Mouse (Mus musculus) forebrain, embryonic 10.5 days (tissue): ENCODE results near the gene Prdm1. TPM values are rescaled to one million over a fixed set of nuclear protein-coding genes. Genes with fewer than 3 reads are reported as not detected.

ENCODE experiments used
- DNase-seq: peaks from one replicate; pipeline ENCODE4 v3.0.0-alpha.2; 2017; ENCODE audit warnings: low spot score; ENCODE audit errors: extremely low spot score
- H3K27ac ChIP-seq: fragments of 300-500 bp; sonication (generic); 2 replicates; pipeline ENCODE4 v1.5.1; 2016; ENCODE audit warnings: mild to moderate bottlenecking
- H3K27me3 ChIP-seq: fragments of 300-500 bp; sonication (generic); 2 replicates; pipeline ENCODE4 v1.6.1; 2016; ENCODE audit warnings: mild to moderate bottlenecking; ENCODE audit not compliant: poor library complexity, severe bottlenecking
- H3K36me3 ChIP-seq: fragments of 300-500 bp; sonication (generic); replicated peaks from 2 replicates; pipeline ENCODE4 v1.6.1; 2016; ENCODE audit warnings: mild to moderate bottlenecking, moderate library complexity
- H3K4me1 ChIP-seq: fragments of 300-500 bp; sonication (generic); 2 replicates; pipeline ENCODE4 v1.6.1; 2016
- H3K4me3 ChIP-seq: fragments of 300-500 bp; sonication (generic); 2 replicates; pipeline ENCODE4 v1.5.1; 2016; ENCODE audit warnings: mild to moderate bottlenecking, moderate library complexity
- H3K9me3 ChIP-seq: fragments of 300-500 bp; sonication (generic); 2 replicates; pipeline ENCODE4 v1.6.1; 2016; ENCODE audit warnings: mild to moderate bottlenecking, moderate library complexity
- WGBS: fragments of 180-500 bp; shearing (Covaris S2); methylation state at CpG from one replicate; pipeline ENCODE4 v1.1.7; 2016; 5-methylcytosine and 5-hydroxymethylcytosine counted together
- polyA plus RNA-seq: library from polyadenylated mRNA; unstranded; fragments of >200 nt; fragmentation: Nextera tagmentation; extraction: Ambion mirVana; gene quantifications from 2 replicates; pipeline ENCODE4 v1.2.1, GENCODE M21; 2016

The Prdm1 gene
- polyA plus RNA-seq, 1 experiment from 2014 or later: 0.73 TPM

GRCm38 (mm10) chr10:44447406-44448139, 80.7 kb downstream of the Prdm1 start:
- Histone ChIP-seq H3K9me3 (no peaks in the 10 kb centered on the region), H3K4me1 (peaks cover 28% of the 10 kb centered on the region), H3K27ac (no peak overlapping the region), H3K27me3 (peaks cover 5% of the 10 kb centered on the region), H3K4me3 (no peak overlapping the region), H3K36me3 (no peaks in the 10 kb centered on the region)
- 91% methylated on average over 14 of the region's 14 CpGs for WGBS
- no peak for DNase-seq

- Histone ChIP-seq H3K36me3 (no peaks in the 10 kb centered on the region), H3K4me3 (no peak overlapping the region)
- WGBS: 94% methylated on average over 10 of the region's 10 CpGs
Observed at GRCm38 (mm10) chr10:44447001-44447400, 81.3 kb downstream of the Prdm1 start.

GRCm38 (mm10) chr10:44444415-44444814, 83.9 kb downstream of the Prdm1 start:
- WGBS: 59% methylated on average over 4 of the region's 4 CpGs
- Histone ChIP-seq H3K9me3 (no peaks in the 10 kb centered on the region), H3K36me3 (no peaks in the 10 kb centered on the region), H3K27ac (no peak overlapping the region), H3K27me3 (peaks cover 11% of the 10 kb centered on the region), H3K4me1 (peaks cover 42% of the 10 kb centered on the region), H3K4me3 (no peak overlapping the region)
- no peak for DNase-seq

More at GRCm38 (mm10) chr10:44447001-44447400, 81.3 kb downstream of the Prdm1 start:
- no peak for DNase-seq
- H3K27ac ChIP-seq: no peak overlapping the region
- peaks cover 5% of the 10 kb centered on the region for H3K27me3 ChIP-seq
- H3K4me1 ChIP-seq: peaks cover 33% of the 10 kb centered on the region
- no peaks in the 10 kb centered on the region for H3K9me3 ChIP-seq

- no peaks in the 10 kb centered on the region for H3K36me3 ChIP-seq
- H3K27me3 ChIP-seq: peaks cover 11% of the 10 kb centered on the region
- H3K4me3 ChIP-seq: no peak overlapping the region
- peaks cover 42% of the 10 kb centered on the region for H3K4me1 ChIP-seq
- no peak for DNase-seq
- WGBS: 78% methylated on average over 12 of the region's 12 CpGs
- H3K9me3 ChIP-seq: no peaks in the 10 kb centered on the region
- no peak overlapping the region for H3K27ac ChIP-seq
Observed at GRCm38 (mm10) chr10:44443696-44444095, 84.6 kb downstream of the Prdm1 start.

GRCm38 (mm10) chr10:44439732-44440131, 88.6 kb downstream of the Prdm1 start:
- Histone ChIP-seq H3K4me3 (no peak overlapping the region), H3K27ac (no peak overlapping the region), H3K27me3 (peaks cover 7% of the 10 kb centered on the region; the same call in 1 of the 2 replicates), H3K36me3 (no peaks in the 10 kb centered on the region), H3K9me3 (no peaks in the 10 kb centered on the region), H3K4me1 (peaks cover 34% of the 10 kb centered on the region)
- WGBS: 90% methylated on average over 11 of the region's 11 CpGs
- no peak for DNase-seq

GRCm38 (mm10) chr10:44437614-44438013, 90.7 kb downstream of the Prdm1 start:
- Histone ChIP-seq H3K4me3 (no peak overlapping the region), H3K9me3 (no peaks in the 10 kb centered on the region), H3K4me1 (peaks cover 14% of the 10 kb centered on the region), H3K27ac (no peak overlapping the region), H3K27me3 (0 out of 2 replicates have a peak, but pooled peaks cover 7% of the 10 kb centered on the region), H3K36me3 (no peaks in the 10 kb centered on the region)
- WGBS: 92% methylated on average over 1 of the region's 1 CpGs
- no peak for DNase-seq

GRCm38 (mm10) chr10:44435956-44436355, 92.3 kb downstream of the Prdm1 start:
- Histone ChIP-seq H3K4me1 (peaks cover 9% of the 10 kb centered on the region; the same call in 1 of the 2 replicates), H3K4me3 (no peak overlapping the region), H3K27ac (no peak overlapping the region), H3K27me3 (no peaks in the 10 kb centered on the region), H3K9me3 (no peaks in the 10 kb centered on the region), H3K36me3 (no peaks in the 10 kb centered on the region)
- WGBS: 92% methylated on average over 4 of the region's 4 CpGs
- no peak for DNase-seq

DNA sequence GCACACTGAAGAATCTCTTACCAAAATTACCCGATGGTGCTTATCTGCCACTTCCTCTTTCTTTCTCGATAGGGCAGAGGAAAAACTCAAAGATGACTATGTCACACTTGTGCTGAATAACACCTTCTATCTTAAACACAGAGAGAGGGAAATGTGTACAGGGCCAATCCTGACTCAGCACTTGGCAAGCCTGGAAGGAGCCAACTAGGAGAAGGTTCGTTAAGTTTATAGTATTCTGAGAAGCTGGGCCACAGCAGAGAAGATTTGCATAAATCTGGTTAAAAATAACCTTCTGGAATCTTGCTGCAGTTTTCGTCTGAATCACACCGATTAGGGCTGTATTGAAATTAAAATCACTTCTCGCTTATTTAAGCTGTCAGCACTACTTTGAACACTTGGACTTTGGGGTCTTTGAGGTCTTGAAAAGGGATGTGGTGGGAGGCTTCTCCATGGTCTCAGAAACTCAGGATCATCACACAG, 93.6 kb downstream of the Prdm1 start:
- DNase-seq: no peak
- WGBS: 77% methylated on average over 6 of the region's 6 CpGs
- Histone ChIP-seq H3K36me3 (no peaks in the 10 kb centered on the region), H3K9me3 (no peaks in the 10 kb centered on the region), H3K4me3 (no peak overlapping the region), H3K27me3 (no peaks in the 10 kb centered on the region), H3K27ac (no peak overlapping the region), H3K4me1 (peaks cover under 1% of the 10 kb centered on the region; the same call in 1 of the 2 replicates)

DNA sequence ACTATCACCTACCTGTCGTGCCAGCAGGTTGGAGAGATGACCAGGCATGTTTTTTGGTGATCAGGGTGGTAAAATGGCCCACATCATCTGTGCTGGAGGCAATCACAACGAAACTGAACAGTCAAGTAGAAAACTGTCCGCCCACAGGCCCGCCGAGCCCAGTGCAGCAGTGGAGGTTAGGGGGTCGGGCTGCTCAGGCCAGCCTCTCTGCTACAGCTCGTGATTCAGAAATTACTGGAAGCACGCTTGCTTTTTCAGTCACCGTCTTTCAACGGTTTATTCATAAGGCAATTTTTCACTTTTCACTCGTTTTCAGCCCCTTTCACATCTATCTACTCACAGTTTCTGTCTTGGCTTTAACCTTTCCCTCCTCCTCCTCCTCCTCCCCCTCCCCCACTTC, 96.1 kb downstream of the Prdm1 start:
- 88% methylated on average over 11 of the region's 11 CpGs for WGBS
- Histone ChIP-seq H3K27me3 (no peaks in the 10 kb centered on the region), H3K36me3 (no peaks in the 10 kb centered on the region), H3K4me3 (no peak overlapping the region), H3K9me3 (no peaks in the 10 kb centered on the region), H3K4me1 (peaks cover 10% of the 10 kb centered on the region), H3K27ac (no peak overlapping the region)
- no peak for DNase-seq

- 89% methylated on average over 4 of the region's 4 CpGs for WGBS
- Histone ChIP-seq H3K27ac (no peak overlapping the region), H3K4me3 (no peak overlapping the region), H3K27me3 (no peaks in the 10 kb centered on the region), H3K9me3 (no peaks in the 10 kb centered on the region), H3K4me1 (peaks cover 10% of the 10 kb centered on the region), H3K36me3 (no peaks in the 10 kb centered on the region)
- no peak for DNase-seq
Observed at GRCm38 (mm10) chr10:44431689-44432088, 96.6 kb downstream of the Prdm1 start.

DNA sequence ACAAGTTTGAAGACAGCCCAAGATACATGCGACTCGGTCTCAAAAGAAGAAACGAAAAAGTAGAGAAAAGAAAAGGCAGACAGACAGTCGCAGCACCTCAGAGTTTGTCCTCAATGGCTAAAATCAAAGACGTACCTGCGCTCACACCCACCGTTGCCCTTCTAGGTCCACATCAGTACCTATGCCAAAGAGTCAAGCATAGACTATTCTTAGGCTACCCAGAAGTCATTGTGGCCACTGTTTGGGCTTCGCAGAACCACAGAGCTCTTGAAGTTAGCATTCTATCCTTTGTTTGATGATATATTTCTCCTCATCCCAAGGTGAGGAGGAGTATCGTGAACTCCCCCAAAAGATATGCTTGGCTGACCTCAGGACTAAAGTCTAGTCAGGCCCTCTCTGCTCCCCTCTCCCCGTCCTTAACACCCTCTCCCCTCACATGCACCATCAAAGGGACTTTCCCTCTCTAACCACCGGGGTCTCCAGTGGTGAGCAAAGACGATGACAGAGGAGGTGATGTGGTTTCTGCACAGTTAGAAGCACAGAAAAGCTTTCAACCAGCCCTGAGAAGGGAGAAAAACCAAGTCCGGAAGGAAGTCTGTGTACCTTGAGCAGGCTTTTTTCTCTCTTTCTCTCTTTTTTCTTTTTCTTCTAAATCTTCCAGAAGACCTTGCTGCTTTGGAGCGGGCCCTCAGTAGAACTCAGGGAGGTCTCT, 99.0 kb downstream of the Prdm1 start:
- Histone ChIP-seq H3K27me3 (no peaks in the 10 kb centered on the region), H3K4me3 (no peak overlapping the region), H3K27ac (no peak overlapping the region), H3K4me1 (peaks cover 10% of the 10 kb centered on the region), H3K36me3 (no peaks in the 10 kb centered on the region), H3K9me3 (no peaks in the 10 kb centered on the region)
- no peak for DNase-seq
- 91% methylated on average over 14 of the region's 14 CpGs for WGBS

DNA sequence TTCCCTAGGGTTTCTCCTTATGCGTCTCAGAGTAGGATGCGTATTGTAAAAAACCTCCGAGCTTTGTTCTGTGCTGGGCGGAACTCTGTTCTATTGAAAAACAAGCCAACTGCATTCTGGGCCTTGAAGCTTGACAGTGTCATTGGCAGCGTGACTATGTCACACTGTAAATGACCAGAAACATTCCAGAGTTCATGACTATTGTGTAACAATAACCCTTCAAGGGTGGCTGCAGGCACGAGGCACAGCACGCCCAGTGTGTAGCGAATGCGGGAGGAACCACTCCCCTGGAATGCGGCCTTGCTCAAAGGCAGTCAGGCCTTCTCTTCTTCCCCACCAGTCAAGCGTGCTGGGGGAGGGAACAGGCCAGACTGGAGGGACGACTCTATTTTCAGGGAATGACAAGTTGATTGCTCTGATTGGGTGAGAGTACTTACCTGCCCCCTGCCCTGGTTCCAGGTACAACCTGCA, 100.4 kb downstream of the Prdm1 start:
- H3K27ac ChIP-seq: no peak overlapping the region
- no peak overlapping the region for H3K4me3 ChIP-seq
- DNase-seq: peak; percentile 28
- WGBS: 37% methylated on average over 12 of the region's 12 CpGs
- H3K27me3 ChIP-seq: no peaks in the 10 kb centered on the region
- peaks cover 10% of the 10 kb centered on the region for H3K4me1 ChIP-seq
- no peaks in the 10 kb centered on the region for H3K9me3 ChIP-seq
- H3K36me3 ChIP-seq: no peaks in the 10 kb centered on the region

DNA sequence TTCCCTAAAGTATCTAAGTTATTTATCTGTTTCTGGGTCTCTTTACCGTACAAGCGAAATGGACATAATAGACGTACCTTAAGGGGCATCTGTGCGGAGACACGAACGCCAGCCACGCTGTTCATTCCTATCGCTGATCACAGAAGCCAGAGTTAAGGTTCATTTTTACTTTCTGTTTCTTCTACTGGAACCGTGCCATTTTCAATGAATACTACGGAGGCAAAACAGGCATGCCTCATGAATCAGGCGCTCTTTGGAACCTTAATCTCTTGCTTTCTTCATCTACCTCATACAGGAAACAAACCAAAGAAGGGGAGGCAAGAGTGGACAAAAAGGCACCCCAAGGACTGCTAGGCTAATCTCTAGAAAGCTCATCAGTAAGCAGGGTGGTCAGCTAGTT, 100.9 kb downstream of the Prdm1 start:
- no peaks in the 10 kb centered on the region for H3K27me3 ChIP-seq
- H3K9me3 ChIP-seq: no peaks in the 10 kb centered on the region
- H3K4me3 ChIP-seq: no peak overlapping the region
- no peaks in the 10 kb centered on the region for H3K36me3 ChIP-seq
- H3K27ac ChIP-seq: no peak overlapping the region
- peaks cover 10% of the 10 kb centered on the region for H3K4me1 ChIP-seq
- no peak for DNase-seq
- 91% methylated on average over 11 of the region's 11 CpGs for WGBS
